Mouse (Mus musculus) cortical plate, adult 2 months (tissue): ENCODE data around the gene Il15ra. TPM values are rescaled to one million over a fixed set of nuclear protein-coding genes. Genes with fewer than 3 reads are reported as not detected.

Experiments used
- H3K27ac ChIP-seq: fragments of 200-500 bp; 2 replicates; pipeline ENCODE4 v1.5.1; 2012; ENCODE audit warnings: low read length, control low read depth, inconsistent platforms; ENCODE audit not compliant: insufficient read depth
- H3K4me1 ChIP-seq: fragments of 200-500 bp; 2 replicates; pipeline ENCODE4 v1.6.1; 2011; ENCODE audit warnings: low read length; ENCODE audit not compliant: control insufficient read depth, insufficient read depth
- H3K4me3 ChIP-seq: fragments of 200-500 bp; 2 replicates; pipeline ENCODE4 v1.5.1; 2011; ENCODE audit warnings: mild to moderate bottlenecking, low read length, control low read depth; ENCODE audit not compliant: insufficient read depth
- CTCF ChIP-seq: fragments of 200-500 bp; IDR thresholded peaks from 2 replicates; pipeline ENCODE4 v1.5.1; 2011; ENCODE audit warnings: mild to moderate bottlenecking, control low read depth, low read length; ENCODE audit not compliant: insufficient read depth; ENCODE audit errors: extremely low read depth
- POLR2A ChIP-seq: fragments of 200-500 bp; IDR thresholded peaks from 2 replicates; pipeline ENCODE4 v1.6.1; 2011; ENCODE audit warnings: mild to moderate bottlenecking, low read length, control low read depth; ENCODE audit not compliant: insufficient read depth; ENCODE audit errors: extremely low read depth
- polyA plus RNA-seq: library from polyadenylated mRNA; depleted of rRNA; stranded (reverse); fragments of >200 nt; gene quantifications from 2 replicates; pipeline ENCODE4 v1.2.3, GENCODE M21; 2012

Il15ra gene
- polyA plus RNA-seq, 1 experiment: 21.7 TPM

DNA sequence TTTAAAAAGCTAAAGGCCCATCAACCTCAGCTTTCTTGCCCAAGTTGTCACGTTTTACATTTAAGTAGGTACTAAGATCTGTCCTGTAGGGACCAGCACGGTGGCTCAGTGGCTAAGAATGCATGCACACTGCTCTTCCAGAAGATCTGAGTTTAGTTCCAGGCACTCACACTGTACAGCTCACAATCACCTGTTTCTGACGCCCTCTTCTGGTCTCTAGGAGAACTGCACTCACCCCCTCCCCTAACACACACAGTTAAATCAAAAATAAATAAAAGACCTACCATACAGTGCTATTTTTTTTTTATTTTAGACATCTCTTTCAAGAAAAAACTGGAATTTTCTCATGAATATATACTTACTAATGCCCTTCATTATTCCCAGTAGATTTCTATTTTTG, 32.9 kb upstream of the Il15ra start:
- no peak overlapping the region for H3K27ac ChIP-seq
- no peak overlapping the region for H3K4me3 ChIP-seq
- H3K4me1 ChIP-seq: no peaks in the 10 kb centered on the region
- peak; percentile 27; the same call in 1 of the 2 replicates for TF ChIP-seq CTCF
- no peak for TF ChIP-seq POLR2A

DNA sequence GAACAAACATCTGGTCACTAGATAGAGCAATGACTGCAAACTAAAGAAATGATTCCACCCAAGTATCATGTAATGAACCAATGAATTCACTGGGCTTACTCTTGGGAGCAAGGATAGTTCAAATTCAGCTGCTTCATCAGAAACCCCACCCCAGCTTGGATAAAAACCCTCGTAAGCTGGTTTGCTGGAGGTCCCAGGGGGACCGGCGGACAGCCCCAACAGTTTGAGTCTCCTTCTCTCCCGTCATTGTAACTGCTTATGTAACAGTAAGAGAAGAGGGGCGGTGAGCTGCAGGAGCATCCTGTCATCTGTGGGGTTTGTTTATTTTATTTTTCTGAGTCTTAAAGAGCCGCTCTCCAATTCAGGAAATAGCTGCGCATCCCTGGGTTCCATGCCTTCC, 25.5 kb upstream of the Il15ra start:
- H3K4me3 ChIP-seq: no peak overlapping the region
- H3K4me1 ChIP-seq: no peaks in the 10 kb centered on the region
- no peak for TF ChIP-seq CTCF
- no peak for TF ChIP-seq POLR2A
- no peak overlapping the region for H3K27ac ChIP-seq

- TF ChIP-seq CTCF: no peak
- no peak for TF ChIP-seq POLR2A
Measured at GRCm38 (mm10) chr2:11682712-11683111, 22.4 kb upstream of the Il15ra start.

DNA sequence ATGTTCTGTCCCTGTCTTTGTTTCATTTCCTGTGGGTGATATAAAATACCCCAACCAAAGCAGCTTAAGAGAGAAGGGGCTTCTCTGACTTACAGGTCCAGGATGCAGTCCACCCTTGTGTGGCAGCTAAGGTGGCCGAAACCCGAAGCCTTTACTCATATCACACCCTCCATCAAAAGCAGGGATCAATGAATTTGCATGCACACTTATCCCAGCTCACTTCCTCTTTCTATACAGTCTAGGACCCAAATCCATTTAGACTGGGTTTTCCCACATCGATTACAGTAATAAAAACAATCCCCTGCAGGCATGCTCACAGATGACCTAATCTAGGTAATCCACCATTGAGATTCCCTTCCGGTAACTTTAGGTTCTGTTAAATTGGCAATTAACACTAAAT, 18.6 kb upstream of the Il15ra start:
- H3K4me1 ChIP-seq: no peaks in the 10 kb centered on the region
- no peak overlapping the region for H3K4me3 ChIP-seq
- no peak overlapping the region for H3K27ac ChIP-seq
- TF ChIP-seq POLR2A (no peak), CTCF (no peak)

More at GRCm38 (mm10) chr2:11682712-11683111, 22.4 kb upstream of the Il15ra start:
- Histone ChIP-seq H3K4me3 (no peak overlapping the region), H3K27ac (no peak overlapping the region), H3K4me1 (no peaks in the 10 kb centered on the region)

GRCm38 (mm10) chr2:11687436-11687835, 17.7 kb upstream of the Il15ra start:
- Histone ChIP-seq H3K4me3 (no peak overlapping the region), H3K4me1 (no peaks in the 10 kb centered on the region), H3K27ac (no peak overlapping the region)
- TF ChIP-seq CTCF (0 out of 2 replicates have a peak, but pooled peaks have one; percentile 9), POLR2A (no peak)

GRCm38 (mm10) chr2:11690201-11690890, 14.7 kb upstream of the Il15ra start:
- Histone ChIP-seq H3K4me1 (no peaks in the 10 kb centered on the region), H3K4me3 (no peak overlapping the region), H3K27ac (no peak overlapping the region)
- no peak for TF ChIP-seq POLR2A
- TF ChIP-seq CTCF: no peak

GRCm38 (mm10) chr2:11693352-11693751, 11.7 kb upstream of the Il15ra start:
- Histone ChIP-seq H3K27ac (no peak overlapping the region), H3K4me3 (no peak overlapping the region), H3K4me1 (no peaks in the 10 kb centered on the region)
- TF ChIP-seq CTCF: no peak
- TF ChIP-seq POLR2A: no peak

- no peak overlapping the region for H3K27ac ChIP-seq
- H3K4me1 ChIP-seq: no peaks in the 10 kb centered on the region
- TF ChIP-seq CTCF (no peak), POLR2A (no peak)
Measured at GRCm38 (mm10) chr2:11694104-11694503, 11.0 kb upstream of the Il15ra start.

DNA sequence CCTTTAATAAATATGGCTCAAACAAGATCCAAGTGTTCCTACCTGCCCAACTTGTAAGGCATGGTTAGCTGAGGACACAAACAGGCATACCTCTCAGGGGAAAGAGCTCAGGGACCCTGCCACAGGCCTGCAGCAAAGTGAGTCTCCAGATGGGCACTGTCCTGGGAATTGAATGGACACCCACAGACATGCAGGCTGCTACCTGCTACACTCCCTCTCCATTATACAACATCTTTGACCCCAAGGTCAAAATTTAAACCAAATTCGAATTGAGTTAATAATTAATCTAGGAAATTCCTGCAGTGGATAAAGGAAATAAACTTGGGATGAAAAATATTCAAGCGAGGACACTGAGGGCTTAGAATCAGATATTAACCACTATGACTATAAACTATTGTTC, 9.2 kb upstream of the Il15ra start:
- no peak for TF ChIP-seq POLR2A
- no peak for TF ChIP-seq CTCF
- no peaks in the 10 kb centered on the region for H3K4me1 ChIP-seq
- no peak overlapping the region for H3K27ac ChIP-seq
- no peak overlapping the region for H3K4me3 ChIP-seq

More at GRCm38 (mm10) chr2:11694104-11694503, 11.0 kb upstream of the Il15ra start:
- H3K4me3 ChIP-seq: no peak overlapping the region

DNA sequence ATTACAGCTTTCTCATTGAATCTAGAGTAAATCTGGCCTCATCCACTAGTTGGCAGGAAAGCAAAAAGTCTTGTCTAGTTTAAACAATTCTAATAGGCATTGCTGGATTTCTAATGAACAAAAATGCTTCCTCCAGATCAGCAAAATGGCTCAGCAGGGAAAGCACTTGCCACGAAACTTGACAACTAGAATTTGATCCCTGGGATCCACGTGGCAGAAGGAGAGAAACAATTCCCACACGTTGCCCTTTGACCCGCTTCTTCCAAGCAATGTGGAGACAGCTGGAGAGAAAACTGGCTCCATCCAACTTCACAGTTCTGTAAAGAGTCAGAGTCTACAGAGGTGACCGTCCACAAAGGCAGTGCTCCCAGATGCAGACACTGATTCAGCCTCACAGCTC, 6.1 kb upstream of the Il15ra start:
- TF ChIP-seq POLR2A (no peak), CTCF (no peak)
- Histone ChIP-seq H3K4me1 (no peaks in the 10 kb centered on the region), H3K4me3 (no peak overlapping the region), H3K27ac (no peak overlapping the region)
